Mouse (Mus musculus): ENCODE measurements around the gene Pold1. TPM values are rescaled to one million over a fixed set of nuclear protein-coding genes. Genes with fewer than 3 reads are reported as not detected.

Pold1 gene
- total RNA-seq, 2 experiments from 2014 or later, result 11.9 to 14.0 TPM

DNA sequence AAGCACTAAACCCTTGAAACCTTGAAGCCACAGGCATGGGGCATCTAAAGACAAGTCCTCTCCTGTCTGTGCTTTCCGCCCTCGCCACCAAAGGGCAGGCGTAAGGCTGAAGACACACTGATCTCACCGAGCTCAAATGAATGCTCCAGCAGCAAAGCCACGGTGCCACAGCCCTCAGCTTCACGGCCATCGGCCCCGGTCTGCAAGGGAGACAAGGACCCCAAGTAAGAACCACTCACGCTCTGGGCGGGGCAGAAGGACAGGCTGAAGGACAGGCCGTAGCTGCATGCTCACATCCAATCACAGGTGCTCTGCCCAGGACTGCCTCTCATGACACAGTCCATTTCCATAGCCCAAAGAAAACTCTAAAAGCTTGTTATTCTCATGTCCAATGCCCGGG is 54.0 kb downstream of the Pold1 start:
- intact Hi-C loops (cut with DNase I), result loop anchor here (2.0 kb wide), 1 partner anchor 28 kb away; the partner anchor contains the start of gene Josd2
- DNase-seq, result no peak

DNA sequence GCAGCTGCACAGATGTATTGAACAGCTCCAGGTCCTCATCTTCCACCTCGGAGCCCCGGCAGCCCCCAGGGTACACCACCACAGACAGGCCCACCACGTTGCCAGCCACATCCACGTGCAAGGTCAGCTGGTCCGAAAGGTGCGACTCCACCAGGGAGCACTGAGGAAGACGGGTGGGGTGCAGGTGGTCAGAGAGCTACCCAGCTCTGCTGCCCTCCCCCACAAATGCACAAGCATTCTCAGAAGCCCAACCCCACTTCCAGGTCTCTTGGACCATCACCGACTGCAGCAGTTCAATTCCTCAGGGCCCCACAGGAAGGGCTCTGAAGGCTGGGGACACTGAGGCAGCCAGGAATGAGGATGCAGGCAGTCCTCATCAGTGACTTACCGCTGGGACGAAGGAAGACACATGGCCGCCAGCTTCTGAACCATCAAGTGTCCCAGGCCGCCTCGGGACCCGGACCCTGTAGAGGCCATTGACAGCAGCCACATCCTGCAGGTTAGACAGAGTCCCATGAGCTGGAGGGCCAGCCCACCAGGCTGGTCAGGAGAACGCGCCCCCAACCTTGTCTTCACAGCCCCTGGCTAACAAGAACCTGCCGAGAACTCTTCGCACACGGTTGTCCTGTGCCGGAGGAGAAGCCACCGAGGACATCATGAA is 56.4 kb downstream of the Pold1 start:
- no peak for DNase-seq
- intact Hi-C loops (cut with DNase I), result no loop called here

DNA sequence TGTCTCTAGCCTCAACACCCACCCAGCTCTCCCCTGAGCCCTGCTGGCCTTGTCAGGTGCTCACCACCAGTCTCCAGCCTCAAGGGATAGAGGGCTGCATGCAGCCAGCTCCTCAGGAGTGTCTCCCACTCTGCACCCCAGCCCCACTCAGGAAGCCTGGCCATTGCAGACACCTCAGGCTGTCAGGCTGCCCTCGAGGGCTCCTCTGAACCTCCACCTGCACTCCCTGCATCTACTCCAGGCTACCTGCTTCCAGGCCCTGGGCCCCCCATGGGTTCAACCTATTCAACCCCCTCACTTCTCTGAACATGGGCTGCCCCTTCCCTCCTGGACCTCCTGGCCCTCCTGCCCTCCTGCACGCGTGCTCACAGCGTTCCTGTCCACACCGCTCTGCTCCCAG is 57.3 kb downstream of the Pold1 start:
- intact Hi-C loops (cut with DNase I), result no loop called here
- no peak for DNase-seq

DNA sequence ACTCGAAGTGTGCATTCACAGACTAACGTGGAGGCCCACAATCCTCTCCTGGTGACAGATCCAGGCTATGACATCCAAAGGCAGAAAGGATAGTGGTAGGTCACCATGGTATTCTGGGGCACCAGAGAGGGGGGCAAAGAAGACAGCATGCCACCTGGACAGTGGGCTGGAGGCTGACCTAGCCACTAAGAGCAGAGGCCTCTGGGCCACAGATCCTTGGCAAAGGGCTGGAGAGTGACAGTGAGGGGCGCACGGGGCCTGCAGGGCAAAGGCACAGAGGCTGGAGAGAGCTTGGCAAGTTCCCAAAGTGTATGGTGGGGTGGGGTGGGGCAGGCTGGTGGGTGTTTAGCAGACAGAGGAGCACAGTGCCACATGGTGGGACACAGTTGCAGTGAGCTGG is 58.4 kb downstream of the Pold1 start:
- intact Hi-C loops (cut with DNase I), result no loop called here
- no peak for DNase-seq

- intact Hi-C loops (cut with DNase I), result no loop called here
- DNase-seq, result no peak
Observed at GRCm38 (mm10) chr7:44488545-44488944, 60.1 kb downstream of the Pold1 start.

GRCm38 (mm10) chr7:44487936-44488335 is 60.7 kb downstream of the Pold1 start:
- intact Hi-C loops (cut with DNase I), result no loop called here
- no peak for DNase-seq

DNA sequence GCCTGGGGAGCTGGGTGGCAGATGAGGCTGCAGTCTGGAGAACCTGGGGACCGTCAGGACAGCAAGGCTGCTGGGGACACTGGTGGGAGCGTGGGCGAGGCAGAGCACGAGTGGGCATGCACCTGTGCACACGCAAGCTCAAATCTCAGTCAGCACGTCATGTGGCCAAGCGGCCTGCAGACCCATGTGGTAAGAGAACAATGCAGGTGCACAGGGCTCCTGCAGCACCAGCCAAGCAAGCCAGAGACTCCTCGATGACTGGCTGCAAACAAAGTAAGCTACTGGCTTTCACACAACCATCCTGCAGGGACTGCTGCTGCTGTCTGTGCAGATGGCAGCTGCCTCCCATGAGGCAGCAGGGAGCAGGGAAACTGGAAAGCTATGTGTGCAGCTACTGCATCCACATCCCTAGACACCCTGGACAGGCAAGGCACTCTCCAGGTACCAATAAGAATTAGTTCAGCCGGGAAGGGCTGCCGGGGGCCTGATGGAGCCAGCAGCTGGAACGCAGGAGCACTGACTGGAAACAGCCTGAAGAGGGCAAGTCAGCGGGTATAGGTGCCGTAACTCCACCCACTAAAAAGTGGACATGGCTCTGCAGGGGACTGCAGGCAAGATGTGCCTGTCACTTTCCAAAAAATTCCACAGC is 61.6 kb downstream of the Pold1 start:
- intact Hi-C loops (cut with DNase I), result no loop called here
- no peak for DNase-seq

DNA sequence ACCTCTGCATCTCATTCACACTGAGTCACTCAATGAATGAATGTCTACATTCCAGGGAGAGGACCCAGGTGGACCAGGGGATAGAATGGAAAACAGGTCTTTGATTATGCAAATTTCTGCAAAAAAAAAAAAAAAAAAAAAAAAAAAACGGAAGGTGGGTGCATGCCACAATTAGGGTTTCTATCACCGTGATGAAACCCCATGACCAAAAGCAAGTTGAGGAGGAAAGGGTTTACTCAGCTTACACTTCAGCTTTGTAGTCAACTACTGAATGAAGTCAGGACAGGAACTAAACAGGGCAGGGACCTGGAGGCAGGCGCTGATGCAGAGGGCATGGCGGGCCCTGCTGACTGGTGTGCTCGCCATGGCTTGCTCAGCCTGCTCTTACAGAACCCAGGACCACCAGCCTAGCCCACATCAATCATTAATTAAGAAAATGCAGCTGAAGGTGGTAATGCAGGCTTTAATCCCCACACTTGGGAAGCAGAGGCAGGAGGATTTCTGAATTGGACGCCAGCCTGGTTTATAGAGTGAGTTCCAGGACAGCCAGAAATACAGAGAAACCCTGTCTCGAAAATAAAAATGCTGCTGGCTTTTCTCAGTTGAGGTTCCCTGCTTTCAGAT is 63.0 kb downstream of the Pold1 start:
- intact Hi-C loops (cut with DNase I), result loop anchor here (1.0 to 2.0 kb wide), 3 partner anchors 39 to 223 kb away; no protein-coding TSS in a partner anchor
- no peak for DNase-seq

- DNase-seq, result peak; percentile 74 to 82
- intact Hi-C loops (cut with DNase I), result loop anchor here (1.0 to 2.0 kb wide), 3 partner anchors 38 to 223 kb away; no protein-coding TSS in a partner anchor
Observed at GRCm38 (mm10) chr7:44484841-44485571, 63.6 kb downstream of the Pold1 start.

GRCm38 (mm10) chr7:44484109-44484508 is 64.5 kb downstream of the Pold1 start:
- intact Hi-C loops (cut with DNase I), result loop anchor here (2.0 kb wide), 2 partner anchors 37 to 85 kb away; no protein-coding TSS in a partner anchor
- DNase-seq, result no peak

DNA sequence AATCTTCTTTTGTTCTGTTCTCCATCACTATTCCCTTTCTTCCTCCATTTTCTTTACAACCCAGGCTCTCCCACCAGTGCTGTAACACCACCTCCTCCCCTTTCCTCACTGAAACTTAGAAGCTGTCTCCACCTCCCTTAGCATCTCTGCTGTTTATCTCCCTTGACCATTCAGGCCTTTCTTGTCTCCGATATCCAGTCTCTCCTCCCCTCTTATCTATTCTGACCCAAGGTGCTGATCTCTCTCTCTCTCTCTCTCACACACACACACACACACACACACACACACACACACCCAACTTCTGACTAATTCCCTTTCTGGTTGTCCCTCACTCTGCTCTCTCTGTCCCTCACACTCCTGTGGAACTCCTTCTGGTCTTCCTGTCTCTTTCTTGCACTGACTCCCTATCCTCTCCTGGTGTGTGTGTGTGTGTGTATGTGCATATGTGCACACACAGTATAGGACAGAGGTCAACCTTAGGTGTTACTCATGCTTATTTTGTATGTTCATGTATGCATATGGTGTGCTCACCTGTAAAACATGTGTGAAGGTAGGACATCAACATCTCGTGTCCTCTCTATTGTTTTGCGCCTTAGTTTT is 65.7 kb downstream of the Pold1 start:
- intact Hi-C loops (cut with DNase I), result no loop called here
- no peak for DNase-seq

Small RNAs within 50 kb of the gene (microRNA-seq; reads per million reads assigned to microRNA genes)
- 0 to 2.0 reads per million in 2 experiments for gene Mir7053 (ENCODE audit: borderline number of aligned reads in 2 of 2)

Other genes with a start within 250 kb of the Pold1 start
- under 1 TPM; 0.75 to 0.84 TPM for gene Clec11a, start 241.9 kb downstream of the Pold1 start, total RNA-seq (2021)
- gene Shank1, start 238.6 kb downstream of the Pold1 start, total RNA-seq (2021), result 1 to 10 TPM in 1 of 2 experiments, under 1 TPM in 1; 1.00 to 1.5 TPM
- gene Syt3, start 164.7 kb downstream of the Pold1 start, total RNA-seq (2021), result 1 to 10 TPM; 1.7 to 3.4 TPM
- gene 1700008O03Rik, start 163.0 kb downstream of the Pold1 start, total RNA-seq (2021), result under 1 TPM in 1 of 2 experiments, not detected in 1; 0.68 TPM
- gene Lrrc4b, start 119.8 kb downstream of the Pold1 start, total RNA-seq (2021), result 10 to 100 TPM; 20.5 to 21.6 TPM
- under 1 TPM; 0.65 to 0.75 TPM for gene Aspdh, start 83.5 kb downstream of the Pold1 start, total RNA-seq (2021)
- gene Josd2, start 80.9 kb downstream of the Pold1 start, total RNA-seq (2021), result 100 to 1,000 TPM; 127 to 143 TPM
- gene Emc10, start 52.3 kb downstream of the Pold1 start, total RNA-seq (2021), result 10 to 100 TPM; 87.6 to 87.9 TPM
- 1 to 10 TPM; 3.1 to 3.2 TPM for gene Fam71e1, start 52.3 kb downstream of the Pold1 start, total RNA-seq (2021)
- 10 to 100 TPM; 16.5 to 20.1 TPM for gene Mybpc2, start 24.2 kb downstream of the Pold1 start, total RNA-seq (2021)
- gene Spib, start 16.8 kb downstream of the Pold1 start, total RNA-seq (2021), result under 1 TPM; 0.31 to 0.51 TPM
- 10 to 100 TPM; 48.2 to 50.8 TPM for gene Nr1h2, start 5.1 kb upstream of the Pold1 start, total RNA-seq (2021)
- gene Napsa, start 23.5 kb upstream of the Pold1 start, total RNA-seq (2021), result under 1 TPM; 0.43 to 0.78 TPM
- gene Kcnc3, start 41.8 kb upstream of the Pold1 start, total RNA-seq (2021), result 1 to 10 TPM; 2.0 to 2.3 TPM
- gene Myh14, start 122.0 kb upstream of the Pold1 start, total RNA-seq (2021), result 100 to 1,000 TPM in 1 of 2 experiments, 10 to 100 TPM in 1; 81.8 to 110 TPM
- gene Izumo2, start 159.9 kb upstream of the Pold1 start, total RNA-seq (2021), result not detected
- 10 to 100 TPM; 25.3 to 26.7 TPM for gene Vrk3, start 199.6 kb upstream of the Pold1 start, total RNA-seq (2021)
- gene Zfp473, start 202.2 kb upstream of the Pold1 start, total RNA-seq (2021), result under 1 TPM; 0.06 to 0.14 TPM

Measured in heart, postnatal 36 days (tissue).